Mouse (Mus musculus): ENCODE measurements around the gene Rbbp8nl.

Gene Rbbp8nl

GRCm38 (mm10) chr2:180289440-180290108 lies at the start of gene Rbbp8nl:
TSS of gene Rbbp8nl (minus strand) at chr2:180289879.
- no peak for DNase-seq (ENCODE audit: low read depth in 2 of 2, low spot score in 2 of 2)

GRCm38 (mm10) chr2:180334551-180334986 lies 44.9 kb upstream of the Rbbp8nl start, which contains the start of gene Gata5:
TSS of gene Gata5 (minus strand) at chr2:180334699.
- DNase-seq (ENCODE audit: low read depth in 2 of 2, low spot score in 2 of 2) = no peak

- DNase-seq (ENCODE audit: low read depth in 2 of 2, low spot score in 2 of 2) = no peak
These were observed 44.3 kb upstream of the Rbbp8nl start for GRCm38 (mm10) chr2:180333778-180334550.

GRCm38 (mm10) chr2:180329466-180329865 lies 39.8 kb upstream of the Rbbp8nl start:
- DNase-seq (ENCODE audit: low read depth in 2 of 2, low spot score in 2 of 2) = no peak

GRCm38 (mm10) chr2:180322674-180323355 lies 33.1 kb upstream of the Rbbp8nl start:
- DNase-seq (ENCODE audit: low read depth in 2 of 2, low spot score in 2 of 2) = no peak

- no peak for DNase-seq (ENCODE audit: low read depth in 2 of 2, low spot score in 2 of 2)
These were observed 30.5 kb upstream of the Rbbp8nl start for GRCm38 (mm10) chr2:180320216-180320615.

GRCm38 (mm10) chr2:180317591-180317990 lies 27.9 kb upstream of the Rbbp8nl start:
- DNase-seq (ENCODE audit: low read depth in 2 of 2, low spot score in 2 of 2) = no peak

- DNase-seq (ENCODE audit: low read depth in 2 of 2, low spot score in 2 of 2) = no peak
These were observed 24.6 kb upstream of the Rbbp8nl start for GRCm38 (mm10) chr2:180314292-180314691.

- DNase-seq (ENCODE audit: low read depth in 2 of 2, low spot score in 2 of 2) = no peak
These were observed 21.5 kb upstream of the Rbbp8nl start for GRCm38 (mm10) chr2:180311147-180311546.

- DNase-seq (ENCODE audit: low read depth in 2 of 2, low spot score in 2 of 2) = no peak
These were observed 18.0 kb upstream of the Rbbp8nl start for GRCm38 (mm10) chr2:180307680-180308079.

GRCm38 (mm10) chr2:180306423-180307168 lies 16.9 kb upstream of the Rbbp8nl start:
- no peak for DNase-seq (ENCODE audit: low read depth in 2 of 2, low spot score in 2 of 2)

- DNase-seq (ENCODE audit: low read depth in 2 of 2, low spot score in 2 of 2) = no peak
These were observed 16.3 kb upstream of the Rbbp8nl start for GRCm38 (mm10) chr2:180306009-180306408.

- peak; percentile 21 to 27 for DNase-seq (ENCODE audit: low read depth in 2 of 2, low spot score in 2 of 2)
These were observed 15.8 kb upstream of the Rbbp8nl start for GRCm38 (mm10) chr2:180305490-180305889.

- no peak for DNase-seq (ENCODE audit: low read depth in 2 of 2, low spot score in 2 of 2)
These were observed 14.9 kb upstream of the Rbbp8nl start for GRCm38 (mm10) chr2:180304554-180304953.

- DNase-seq (ENCODE audit: low read depth in 2 of 2, low spot score in 2 of 2) = no peak
These were observed 13.8 kb upstream of the Rbbp8nl start for GRCm38 (mm10) chr2:180303468-180303867.

- no peak for DNase-seq (ENCODE audit: low read depth in 2 of 2, low spot score in 2 of 2)
These were observed 12.5 kb upstream of the Rbbp8nl start for GRCm38 (mm10) chr2:180302201-180302600.

- no peak for DNase-seq (ENCODE audit: low read depth in 2 of 2, low spot score in 2 of 2)
These were observed 11.1 kb upstream of the Rbbp8nl start for GRCm38 (mm10) chr2:180300771-180301170.

GRCm38 (mm10) chr2:180300252-180300651 lies 10.6 kb upstream of the Rbbp8nl start:
- no peak for DNase-seq (ENCODE audit: low read depth in 2 of 2, low spot score in 2 of 2)

- no peak for DNase-seq (ENCODE audit: low read depth in 2 of 2, low spot score in 2 of 2)
These were observed 3.2 kb upstream of the Rbbp8nl start for GRCm38 (mm10) chr2:180292906-180293305.

GRCm38 (mm10) chr2:180292026-180292425 lies 2.3 kb upstream of the Rbbp8nl start:
- no peak for DNase-seq (ENCODE audit: low read depth in 2 of 2, low spot score in 2 of 2)

GRCm38 (mm10) chr2:180291566-180291965 lies 1.9 kb upstream of the Rbbp8nl start:
- DNase-seq (ENCODE audit: low read depth in 2 of 2, low spot score in 2 of 2) = no peak

All from CD8-positive naive resting alpha-beta T cell, adult 2 months (primary cell).